Mouse (Mus musculus): ENCODE measurements around the gene Igf2r. TPM values are rescaled to one million over a fixed set of nuclear protein-coding genes. Genes with fewer than 3 reads are reported as not detected.

The Igf2r gene
- total and polyA plus RNA-seq, 3 experiments: 20.3 to 75.5 (median 74.3) TPM

GRCm38 (mm10) chr17:12706590-12707049, 62.8 kb downstream of the Igf2r start:
- ATAC-seq (ENCODE audit: extremely low read depth, insufficient number of reproducible peaks, low FRiP score, poor library complexity, severe bottlenecking) (no peak), DNase-seq (ENCODE audit: low spot score) (no peak)
- Histone ChIP-seq H3K4me1 (ENCODE audit: insufficient read depth, low read depth, low read length) (0 out of 2 replicates have a peak, but pooled peaks cover 2% of the 10 kb centered on the region), H3K27me3 (ENCODE audit: insufficient read depth, low read length) (peaks cover 50% of the 10 kb centered on the region), H3K4me3 (ENCODE audit: low read depth, low read length) (no peak overlapping the region), H3K36me3 (replicated peaks) (peaks cover 93% of the 10 kb centered on the region), H3K9me3 (replicated peaks) (no peaks in the 10 kb centered on the region)
- no peak for TF ChIP-seq POLR2AphosphoS5 (IDR thresholded peaks at IDR 0.05; ENCODE audit: insufficient replicate concordance, low read depth, low read length)
- no peak for TF ChIP-seq GATA1 (IDR thresholded peaks at IDR 0.05; ENCODE audit: borderline replicate concordance, low read length)
- no peak for TF ChIP-seq TAL1 (conservative IDR thresholded peaks at IDR 0.05; ENCODE audit: low read depth, low read length)
- TF ChIP-seq CTCF (IDR thresholded peaks at IDR 0.05; ENCODE audit: low read depth, low read length): no peak
- TF ChIP-seq GATA2 (IDR thresholded peaks at IDR 0.05; ENCODE audit: borderline replicate concordance, low read depth, low read length): no peak

GRCm38 (mm10) chr17:12702901-12703300, 66.6 kb downstream of the Igf2r start:
- ATAC-seq (ENCODE audit: extremely low read depth, insufficient number of reproducible peaks, low FRiP score, poor library complexity, severe bottlenecking) (no peak), DNase-seq (ENCODE audit: low spot score) (no peak)
- peaks cover 97% of the 10 kb centered on the region for H3K36me3 ChIP-seq (replicated peaks)
- H3K9me3 ChIP-seq (replicated peaks): no peaks in the 10 kb centered on the region
- TF ChIP-seq POLR2AphosphoS5 (IDR thresholded peaks at IDR 0.05; ENCODE audit: insufficient replicate concordance, low read depth, low read length) (no peak), CTCF (IDR thresholded peaks at IDR 0.05; ENCODE audit: low read depth, low read length) (no peak), GATA2 (IDR thresholded peaks at IDR 0.05; ENCODE audit: borderline replicate concordance, low read depth, low read length) (no peak), GATA1 (IDR thresholded peaks at IDR 0.05; ENCODE audit: borderline replicate concordance, low read length) (no peak), TAL1 (conservative IDR thresholded peaks at IDR 0.05; ENCODE audit: low read depth, low read length) (no peak)
- no peaks in the 10 kb centered on the region for H3K4me1 ChIP-seq (ENCODE audit: insufficient read depth, low read depth, low read length)
- H3K4me3 ChIP-seq (ENCODE audit: low read depth, low read length): no peak overlapping the region
- peaks cover 69% of the 10 kb centered on the region for H3K27me3 ChIP-seq (ENCODE audit: insufficient read depth, low read length)

DNA sequence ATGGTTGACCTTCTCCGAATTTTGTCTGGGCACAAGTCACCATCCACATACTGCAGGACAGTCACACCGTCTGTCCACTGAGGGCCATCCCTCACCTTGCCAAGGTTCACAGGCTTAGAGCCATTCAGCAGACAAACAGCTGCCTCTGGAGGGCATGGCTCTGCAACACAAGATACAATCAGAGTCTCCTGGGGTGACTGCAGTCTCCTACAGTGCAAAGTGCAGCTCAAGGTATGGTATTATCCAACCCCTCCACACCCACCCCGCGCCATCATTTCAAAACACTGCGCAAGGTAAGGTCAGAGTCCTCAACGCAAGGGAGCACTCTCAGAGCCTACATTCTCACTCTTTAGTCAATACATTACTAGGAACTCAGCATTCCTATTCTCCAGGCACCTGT, 69.1 kb downstream of the Igf2r start:
- Histone ChIP-seq H3K9me3 (replicated peaks) (no peaks in the 10 kb centered on the region), H3K27me3 (ENCODE audit: insufficient read depth, low read length) (peaks cover 69% of the 10 kb centered on the region), H3K4me3 (ENCODE audit: low read depth, low read length) (no peak overlapping the region), H3K36me3 (replicated peaks) (peaks cover 97% of the 10 kb centered on the region), H3K4me1 (ENCODE audit: insufficient read depth, low read depth, low read length) (no peaks in the 10 kb centered on the region)
- TF ChIP-seq GATA2 (IDR thresholded peaks at IDR 0.05; ENCODE audit: borderline replicate concordance, low read depth, low read length): no peak
- TF ChIP-seq POLR2AphosphoS5 (IDR thresholded peaks at IDR 0.05; ENCODE audit: insufficient replicate concordance, low read depth, low read length): no peak
- no peak for TF ChIP-seq GATA1 (IDR thresholded peaks at IDR 0.05; ENCODE audit: borderline replicate concordance, low read length)
- TF ChIP-seq TAL1 (conservative IDR thresholded peaks at IDR 0.05; ENCODE audit: low read depth, low read length): no peak
- TF ChIP-seq CTCF (IDR thresholded peaks at IDR 0.05; ENCODE audit: low read depth, low read length): no peak
- DNase-seq (ENCODE audit: low spot score) (no peak), ATAC-seq (ENCODE audit: extremely low read depth, insufficient number of reproducible peaks, low FRiP score, poor library complexity, severe bottlenecking) (no peak)

- H3K36me3 ChIP-seq (replicated peaks): peaks cover 96% of the 10 kb centered on the region
These were observed 77.6 kb downstream of the Igf2r start for GRCm38 (mm10) chr17:12691899-12692298.

DNA sequence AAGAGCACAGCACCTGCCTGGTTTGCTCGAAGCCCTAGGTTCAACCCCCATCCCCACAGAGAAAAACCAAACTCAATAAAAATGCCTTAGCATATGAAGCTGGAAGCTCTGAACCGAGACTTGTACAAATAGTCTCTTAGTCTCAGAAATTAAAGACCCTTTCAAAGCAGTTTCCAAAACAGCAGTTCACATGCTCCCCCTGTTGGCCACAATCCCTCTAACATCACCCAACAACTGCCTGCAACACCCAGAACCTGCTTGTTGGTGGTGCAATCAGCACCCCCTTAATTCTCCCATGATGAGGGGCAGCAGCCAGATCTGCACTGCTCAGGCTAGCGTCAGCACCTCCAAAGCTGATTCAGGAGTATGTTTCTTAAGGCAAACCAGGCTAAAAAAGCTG, 79.9 kb downstream of the Igf2r start:
- DNase-seq (ENCODE audit: low spot score) (no peak), ATAC-seq (ENCODE audit: extremely low read depth, insufficient number of reproducible peaks, low FRiP score, poor library complexity, severe bottlenecking) (no peak)
- Histone ChIP-seq H3K9me3 (replicated peaks) (no peaks in the 10 kb centered on the region), H3K36me3 (replicated peaks) (peaks cover 99% of the 10 kb centered on the region), H3K4me1 (ENCODE audit: insufficient read depth, low read depth, low read length) (peaks cover 23% of the 10 kb centered on the region), H3K27me3 (ENCODE audit: insufficient read depth, low read length) (peaks cover 77% of the 10 kb centered on the region), H3K4me3 (ENCODE audit: low read depth, low read length) (no peak overlapping the region)
- no peak for TF ChIP-seq TAL1 (conservative IDR thresholded peaks at IDR 0.05; ENCODE audit: low read depth, low read length)
- no peak for TF ChIP-seq POLR2AphosphoS5 (IDR thresholded peaks at IDR 0.05; ENCODE audit: insufficient replicate concordance, low read depth, low read length)
- no peak for TF ChIP-seq CTCF (IDR thresholded peaks at IDR 0.05; ENCODE audit: low read depth, low read length)
- TF ChIP-seq GATA1 (IDR thresholded peaks at IDR 0.05; ENCODE audit: borderline replicate concordance, low read length): no peak
- TF ChIP-seq GATA2 (IDR thresholded peaks at IDR 0.05; ENCODE audit: borderline replicate concordance, low read depth, low read length): no peak

More at GRCm38 (mm10) chr17:12691899-12692298, 77.6 kb downstream of the Igf2r start:
- Histone ChIP-seq H3K4me1 (ENCODE audit: insufficient read depth, low read depth, low read length) (peaks cover 20% of the 10 kb centered on the region), H3K27me3 (ENCODE audit: insufficient read depth, low read length) (peaks cover 71% of the 10 kb centered on the region), H3K9me3 (replicated peaks) (no peaks in the 10 kb centered on the region), H3K4me3 (ENCODE audit: low read depth, low read length) (no peak overlapping the region)
- ATAC-seq (ENCODE audit: extremely low read depth, insufficient number of reproducible peaks, low FRiP score, poor library complexity, severe bottlenecking): no peak
- no peak for DNase-seq (ENCODE audit: low spot score)
- no peak for TF ChIP-seq POLR2AphosphoS5 (IDR thresholded peaks at IDR 0.05; ENCODE audit: insufficient replicate concordance, low read depth, low read length)
- no peak for TF ChIP-seq CTCF (IDR thresholded peaks at IDR 0.05; ENCODE audit: low read depth, low read length)
- no peak for TF ChIP-seq GATA2 (IDR thresholded peaks at IDR 0.05; ENCODE audit: borderline replicate concordance, low read depth, low read length)
- no peak for TF ChIP-seq TAL1 (conservative IDR thresholded peaks at IDR 0.05; ENCODE audit: low read depth, low read length)

GRCm38 (mm10) chr17:12688427-12689110, 80.9 kb downstream of the Igf2r start:
- no peaks in the 10 kb centered on the region for H3K9me3 ChIP-seq (replicated peaks)
- no peak for ATAC-seq (ENCODE audit: extremely low read depth, insufficient number of reproducible peaks, low FRiP score, poor library complexity, severe bottlenecking)
- no peak for TF ChIP-seq GATA1 (IDR thresholded peaks at IDR 0.05; ENCODE audit: borderline replicate concordance, low read length)
- no peak for TF ChIP-seq CTCF (IDR thresholded peaks at IDR 0.05; ENCODE audit: low read depth, low read length)
- no peak for TF ChIP-seq POLR2AphosphoS5 (IDR thresholded peaks at IDR 0.05; ENCODE audit: insufficient replicate concordance, low read depth, low read length)
- no peak for TF ChIP-seq TAL1 (conservative IDR thresholded peaks at IDR 0.05; ENCODE audit: low read depth, low read length)
- no peak for TF ChIP-seq GATA2 (IDR thresholded peaks at IDR 0.05; ENCODE audit: borderline replicate concordance, low read depth, low read length)
- H3K4me1 ChIP-seq (ENCODE audit: insufficient read depth, low read depth, low read length): peaks cover 23% of the 10 kb centered on the region
- H3K4me3 ChIP-seq (ENCODE audit: low read depth, low read length): no peak overlapping the region
- peaks cover 99% of the 10 kb centered on the region for H3K36me3 ChIP-seq (replicated peaks)
- no peak for DNase-seq (ENCODE audit: low spot score)
- H3K27me3 ChIP-seq (ENCODE audit: insufficient read depth, low read length): peaks cover 73% of the 10 kb centered on the region

Measured in G1E (cell line).